7 mouse cellular contexts compared by ENCODE assay signal in the genomic region with DNA sequence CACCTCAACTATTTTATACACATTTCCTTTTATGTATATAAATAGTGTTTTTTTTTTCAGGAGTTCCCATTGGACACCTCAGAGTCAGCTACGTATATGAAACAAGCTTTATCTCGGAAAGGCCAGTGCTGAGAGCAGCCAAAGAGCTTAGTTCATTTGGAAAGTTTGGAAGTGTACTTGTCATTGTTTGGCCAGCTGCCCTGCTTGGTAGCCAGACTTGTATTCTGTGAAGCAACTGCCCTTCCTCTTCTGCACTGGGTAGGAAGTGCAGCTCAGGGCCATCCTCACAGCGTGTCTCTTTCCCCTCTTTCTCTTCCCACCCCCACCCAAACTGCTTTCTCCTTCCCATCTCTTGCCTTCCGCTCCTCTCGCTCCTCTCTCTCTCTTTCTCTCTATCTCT. TPM values are rescaled to one million over a fixed set of nuclear protein-coding genes. Genes with fewer than 3 reads are reported as not detected.
DNase-seq lines count a peak whose midpoint lies in the region; ATAC-seq and TF ChIP-seq lines count a peak whose summit lies in the region.

No protein-coding gene starts in this region.

- H3K4me1 ChIP-seq in midbrain, embryonic 12.5 days: no peaks in the 10 kb centered on the region
- peaks cover 13% of the 10 kb centered on the region for H3K4me1 ChIP-seq in midbrain, embryonic 10.5 days
- peaks cover 12 to 39% of the 10 kb centered on the region in 2 experiments for H3K4me1 ChIP-seq in heart, embryonic 14.5 days (ENCODE audit: control insufficient read depth in 2 of 2, insufficient read depth in 2 of 2, low read length in 2 of 2)
- peaks cover 13% of the 10 kb centered on the region for H3K4me1 ChIP-seq in liver, postnatal 0 days (ENCODE audit: insufficient read depth)
- H3K4me1 ChIP-seq in stomach, embryonic 16.5 days (ENCODE audit: control insufficient read depth, insufficient read depth, low read length): peaks cover 27% of the 10 kb centered on the region

- no peaks in the 10 kb centered on the region for H3K9me3 ChIP-seq in midbrain, embryonic 12.5 days
- H3K9me3 ChIP-seq in midbrain, embryonic 10.5 days (replicated peaks): no peaks in the 10 kb centered on the region
- no peaks in the 10 kb centered on the region for H3K9me3 ChIP-seq in heart, embryonic 14.5 days (ENCODE audit: control insufficient read depth, low read length)
- H3K9me3 ChIP-seq in liver, postnatal 0 days (ENCODE audit: low read length): no peaks in the 10 kb centered on the region
- H3K9me3 ChIP-seq in stomach, embryonic 16.5 days (replicated peaks; ENCODE audit: control insufficient read depth, low read length): no peaks in the 10 kb centered on the region

- 0 out of 2 replicates have a peak overlapping the region, but pooled peaks have one; percentile 6 for H3K9ac ChIP-seq in midbrain, embryonic 12.5 days (replicated peaks)
- no peak overlapping the region for H3K9ac ChIP-seq in heart, embryonic 14.5 days (ENCODE audit: low read length)
- no peak overlapping the region for H3K9ac ChIP-seq in liver, postnatal 0 days (replicated peaks)
- no peak overlapping the region for H3K9ac ChIP-seq in stomach, embryonic 16.5 days (ENCODE audit: low read length)

- 73% methylated on average over 5 of the region's 5 CpGs for WGBS in midbrain, embryonic 12.5 days
- WGBS in midbrain, embryonic 10.5 days: 83% methylated on average over 5 of the region's 5 CpGs
- 39% methylated on average over 5 of the region's 5 CpGs for WGBS in heart, embryonic 14.5 days
- 56% methylated on average over 5 of the region's 5 CpGs for WGBS in liver, postnatal 0 days (ENCODE audit: insufficient replicate concordance)
- 50% methylated on average over 5 of the region's 5 CpGs for WGBS in stomach, embryonic 16.5 days

- ATAC-seq in midbrain, embryonic 12.5 days (ENCODE audit: low FRiP score, low read depth): no peak
- ATAC-seq in heart, embryonic 14.5 days (ENCODE audit: insufficient number of reproducible peaks, insufficient read depth, low FRiP score, low read depth): peak; percentile 59; the same call in 1 of the 2 replicates
- no peak for ATAC-seq in liver, postnatal 0 days
- ATAC-seq in stomach, embryonic 16.5 days (ENCODE audit: insufficient read depth, low FRiP score): 0 out of 2 replicates have a peak, but pooled peaks have one; percentile 34

- TF ChIP-seq CTCF in liver, postnatal 0 days (IDR thresholded peaks at IDR 0.05; ENCODE audit: low read depth): no peak

- H3K4me3 ChIP-seq in midbrain, embryonic 12.5 days: no peak overlapping the region
- no peak overlapping the region for H3K4me3 ChIP-seq in midbrain, embryonic 10.5 days
- H3K4me3 ChIP-seq in heart, embryonic 14.5 days (ENCODE audit: control insufficient read depth in 1 of 2, insufficient read depth in 1 of 2, low read depth in 1 of 2, low read length in 2 of 2): no peak overlapping the region
- H3K4me3 ChIP-seq in liver, postnatal 0 days (ENCODE audit: low read depth, low read length): no peak overlapping the region
- H3K4me3 ChIP-seq in stomach, embryonic 16.5 days (replicated peaks; ENCODE audit: low read length): no peak overlapping the region

- no peak for TF ChIP-seq EP300 in liver, postnatal 0 days (IDR thresholded peaks at IDR 0.05; ENCODE audit: low read depth)

- no peaks in the 10 kb centered on the region for H3K27me3 ChIP-seq in midbrain, embryonic 12.5 days
- no peaks in the 10 kb centered on the region for H3K27me3 ChIP-seq in midbrain, embryonic 10.5 days (ENCODE audit: low read depth, poor library complexity, severe bottlenecking)
- no peaks in the 10 kb centered on the region for H3K27me3 ChIP-seq in heart, embryonic 14.5 days (ENCODE audit: control insufficient read depth, insufficient read depth, low read length)
- no peaks in the 10 kb centered on the region for H3K27me3 ChIP-seq in liver, postnatal 0 days (ENCODE audit: insufficient read depth, low read length)
- no peaks in the 10 kb centered on the region for H3K27me3 ChIP-seq in stomach, embryonic 16.5 days (ENCODE audit: control insufficient read depth, insufficient read depth, low read length)

- DNase-seq in midbrain, embryonic 10.5 days (ENCODE audit: low spot score): no peak
- peak; percentile 83 for DNase-seq in brain, adult 2 months (ENCODE audit: low read depth, low spot score)
- DNase-seq in liver, postnatal 0 days: peak; percentile 60
- no peak for DNase-seq in spleen, adult 18-20 months

- no peaks in the 10 kb centered on the region for H3K36me3 ChIP-seq in midbrain, embryonic 12.5 days
- H3K36me3 ChIP-seq in midbrain, embryonic 10.5 days: no peaks in the 10 kb centered on the region
- H3K36me3 ChIP-seq in heart, embryonic 14.5 days (ENCODE audit: control insufficient read depth, insufficient read depth, low read length): no peaks in the 10 kb centered on the region
- peaks cover 3% of the 10 kb centered on the region; the same call in 1 of the 2 replicates for H3K36me3 ChIP-seq in liver, postnatal 0 days (replicated peaks; ENCODE audit: insufficient read depth, low read length)
- no peaks in the 10 kb centered on the region for H3K36me3 ChIP-seq in stomach, embryonic 16.5 days (ENCODE audit: control insufficient read depth, insufficient read depth, low read length)

- no peak overlapping the region for H3K27ac ChIP-seq in midbrain, embryonic 12.5 days (replicated peaks)
- no peak overlapping the region for H3K27ac ChIP-seq in midbrain, embryonic 10.5 days (replicated peaks)
- peak overlapping the region in 1 of 2 experiments; percentile 53; a peak in 1 of 4 replicates for H3K27ac ChIP-seq in heart, embryonic 14.5 days (replicated peaks in 1 of 2; ENCODE audit: control insufficient read depth in 1 of 2, insufficient read depth in 1 of 2, low read depth in 2 of 2, low read length in 2 of 2)
- H3K27ac ChIP-seq in liver, postnatal 0 days (ENCODE audit: low read depth): no peak overlapping the region
- no peak overlapping the region for H3K27ac ChIP-seq in stomach, embryonic 16.5 days (ENCODE audit: low read length)

- H3K4me2 ChIP-seq in midbrain, embryonic 12.5 days (replicated peaks): no peak overlapping the region
- H3K4me2 ChIP-seq in heart, embryonic 14.5 days (ENCODE audit: low read length): peak overlapping the region; percentile 28; the same call in 1 of the 2 replicates
- no peak overlapping the region for H3K4me2 ChIP-seq in liver, postnatal 0 days (ENCODE audit: low read depth, low read length)
- H3K4me2 ChIP-seq in stomach, embryonic 16.5 days (ENCODE audit: low read depth, low read length): no peak overlapping the region

RNA-seq across cellular contexts. Expression of a gene that starts 5.1 kb away (rescaled TPM):
- polyA plus RNA-seq in midbrain, embryonic 12.5 days (2016; fragmentation: Nextera tagmentation; extraction: Ambion mirVana): 36.1 and 42.2 TPM in 2 replicates
- polyA plus RNA-seq in midbrain, embryonic 10.5 days (2016; fragmentation: Nextera tagmentation; extraction: Ambion mirVana): 28.8 and 29.2 TPM in 2 replicates
- polyA plus RNA-seq in heart, embryonic 14.5 days (2014; fragmentation: Nextera tagmentation; extraction: Ambion mirVana): 67.4 and 75.3 TPM in 2 replicates
- polyA plus RNA-seq in liver, postnatal 0 days (2015; fragmentation: Nextera tagmentation; extraction: Ambion mirVana): 25.1 and 26.5 TPM in 2 replicates
- polyA plus RNA-seq in stomach, embryonic 16.5 days (2015; fragmentation: Nextera tagmentation; extraction: Ambion mirVana): 76.8 and 77.2 TPM in 2 replicates

Comparison
In these comparisons a context has a peak if more than half of its experiments do, and no peak if none do; other contexts are left out.
1. ATAC-seq: peak in heart, embryonic 14.5 days (single experiment) and stomach, embryonic 16.5 days (single experiment); none in midbrain, embryonic 12.5 days (single experiment) and liver, postnatal 0 days (single experiment).
2. DNase-seq: peak in brain, adult 2 months (single experiment) and liver, postnatal 0 days (single experiment); none in midbrain, embryonic 10.5 days (single experiment) and spleen, adult 18-20 months (0 of 2).